Mouse (Mus musculus) heart, postnatal 0 days (tissue): ENCODE measurements around the gene Foxe1. TPM values are rescaled to one million over a fixed set of nuclear protein-coding genes. Genes with fewer than 3 reads are reported as not detected.
A peak's percentile ranks its signal among the peaks of the same experiment; 100 is the strongest.

Experiments
- ATAC-seq: fragments of 200-750 bp; cut with Nextera tagmentation; 2 replicates; pipeline ENCODE4 v1.8.0; 2017; ENCODE audit warnings: low read depth, moderate number of reproducible peaks, moderate library complexity; ENCODE audit not compliant: insufficient read depth
- DNase-seq: peaks from one replicate; pipeline ENCODE4 v3.0.0-alpha.2; 2016; ENCODE audit warnings: low spot score
- H3K27ac ChIP-seq: fragments of 300-500 bp; sonication (generic); 2 replicates; pipeline ENCODE4 v1.5.1; 2014; ENCODE audit warnings: low read depth, mild to moderate bottlenecking
- H3K27me3 ChIP-seq: fragments of 300-500 bp; sonication (generic); 2 replicates; pipeline ENCODE4 v1.6.1; 2014; ENCODE audit warnings: low read length, mixed read lengths; ENCODE audit not compliant: control insufficient read depth, insufficient read depth
- H3K36me3 ChIP-seq: fragments of 300-500 bp; sonication (generic); replicated peaks from 2 replicates; pipeline ENCODE4 v1.6.1; 2014; ENCODE audit warnings: low read length, mixed read lengths; ENCODE audit not compliant: control insufficient read depth, insufficient read depth
- H3K4me1 ChIP-seq: fragments of 300-500 bp; sonication (generic); 2 replicates; pipeline ENCODE4 v1.6.1; 2014; ENCODE audit warnings: antibody characterized with exemption; ENCODE audit not compliant: control insufficient read depth, insufficient read depth
- H3K4me2 ChIP-seq: fragments of 300-500 bp; sonication (generic); 2 replicates; pipeline ENCODE4 v1.6.1; 2014; ENCODE audit warnings: low read depth, mild to moderate bottlenecking, low read length, moderate library complexity
- H3K4me3 ChIP-seq: fragments of 300-500 bp; sonication (generic); 2 replicates; pipeline ENCODE4 v1.5.1; 2014; ENCODE audit warnings: low read depth, low read length
- H3K9ac ChIP-seq: fragments of 300-500 bp; sonication (generic); replicated peaks from 2 replicates; pipeline ENCODE4 v1.6.1; 2014; ENCODE audit warnings: low read depth, low read length, mixed read lengths
- H3K9me3 ChIP-seq: fragments of 300-500 bp; sonication (generic); replicated peaks from 2 replicates; pipeline ENCODE4 v1.6.1; 2016; ENCODE audit warnings: low read length; ENCODE audit not compliant: control insufficient read depth
- CTCF ChIP-seq: IDR thresholded peaks from 2 replicates; pipeline ENCODE4 v1.5.1; 2016; ENCODE audit warnings: antibody characterized with exemption, control low read depth, low read depth
- EP300 ChIP-seq: IDR thresholded peaks from 2 replicates; pipeline ENCODE4 v1.6.1; 2016; ENCODE audit warnings: antibody characterized with exemption, low read depth
- WGBS: fragments of 180-500 bp; shearing (Covaris S2); extraction: QIAGEN DNeasy Blood & Tissue Kit; methylation state at CpG from one replicate; pipeline ENCODE4 v1.1.7; 2014; 5-methylcytosine and 5-hydroxymethylcytosine counted together
- polyA plus RNA-seq: library from polyadenylated mRNA; unstranded; fragments of >200 nt; fragmentation: Nextera tagmentation; extraction: Ambion mirVana; gene quantifications from 2 replicates; pipeline ENCODE4 v1.2.1, GENCODE M21; 2015
- total RNA-seq: library from RNA; depleted of rRNA; stranded (reverse); fragments of >200 nt; gene quantifications from 2 replicates; pipeline ENCODE4 v1.2.3, GENCODE M21; 2014; ENCODE audit warnings: low replicate concordance; rRNA removed

The Foxe1 gene
- total RNA-seq (1.1 TPM in 1 of 2 replicates, not detected in the other), polyA plus RNA-seq (0.05 TPM in 1 of 2 replicates, not detected in the other)

DNA sequence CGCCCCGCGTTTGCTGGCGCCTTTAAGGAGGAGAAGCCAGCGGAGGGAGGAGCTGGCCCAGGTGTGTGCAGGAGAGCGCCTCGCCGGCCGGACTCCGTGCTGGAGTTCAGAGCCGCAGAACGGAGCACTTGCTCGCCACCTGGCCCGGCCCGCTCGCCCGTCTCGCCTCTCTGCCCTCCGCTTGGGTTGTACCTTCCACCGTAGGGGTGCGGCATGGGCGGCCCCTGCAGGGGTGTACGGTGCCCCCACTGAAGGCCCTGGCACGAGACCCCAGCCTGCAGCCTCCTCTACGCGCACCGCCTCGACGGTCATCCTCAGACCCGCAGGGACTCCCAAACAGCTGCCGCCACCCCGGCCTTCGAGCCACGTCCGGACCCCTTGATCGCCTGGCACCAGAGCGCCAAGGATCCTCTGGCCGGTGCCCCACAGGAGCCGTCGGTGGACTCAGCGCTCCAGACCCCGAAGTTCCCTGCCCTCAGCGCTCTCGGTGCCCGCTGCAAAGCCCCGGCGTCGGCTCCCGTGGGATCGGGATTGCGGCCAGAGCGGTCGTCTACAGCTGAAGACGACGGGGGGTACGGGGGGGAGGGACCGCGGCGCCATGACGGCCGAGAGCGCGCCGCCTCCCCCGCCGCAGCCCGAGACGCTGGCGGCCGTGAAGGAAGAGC is at the start of gene Foxe1:
TSS of gene Foxe1 (plus strand) at position 14 of the 665 bp plus-strand sequence.
- H3K9me3 ChIP-seq, result no peaks in the 10 kb centered on the region
- no peaks in the 10 kb centered on the region for H3K36me3 ChIP-seq
- peak within 1 kb of the TSS; percentile 49 for H3K4me2 ChIP-seq
- ATAC-seq, result no peak
- H3K4me1 ChIP-seq, result no peaks in the 10 kb centered on the region
- H3K27ac ChIP-seq, result no peak within 1 kb of the TSS
- no peak for DNase-seq
- 4% methylated on average over 50 of the region's 70 CpGs for WGBS
- H3K4me3 ChIP-seq, result peak within 1 kb of the TSS; percentile 43
- H3K27me3 ChIP-seq, result peaks cover 100% of the 10 kb centered on the region
- no peak within 1 kb of the TSS for H3K9ac ChIP-seq
- TF ChIP-seq CTCF (no peak), EP300 (no peak)

DNA sequence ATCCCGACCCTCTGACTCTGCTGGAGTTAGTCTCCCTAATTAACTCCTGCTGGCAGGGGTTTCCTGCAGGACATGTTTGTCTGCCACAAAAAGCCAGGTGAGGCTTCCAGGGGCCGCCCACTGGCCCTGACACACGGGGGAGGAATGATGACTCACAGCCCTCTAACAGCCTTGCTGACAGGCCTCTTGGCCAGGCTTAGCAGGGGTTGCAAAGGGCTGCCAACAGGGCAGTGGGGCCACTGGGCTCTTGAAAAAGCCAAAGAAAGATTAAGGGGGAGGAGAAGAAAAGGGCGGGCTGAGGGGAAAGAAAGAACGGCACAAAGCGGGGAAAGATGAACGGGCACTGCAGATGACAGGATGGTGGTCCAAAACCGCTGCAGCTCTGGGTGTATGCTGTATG is 39.3 kb upstream of the Foxe1 start:
- peaks cover 8% of the 10 kb centered on the region; the same call in 1 of the 2 replicates for H3K27me3 ChIP-seq
- H3K4me2 ChIP-seq, result peak overlapping the region; percentile 86
- no peaks in the 10 kb centered on the region for H3K36me3 ChIP-seq
- H3K9me3 ChIP-seq, result no peaks in the 10 kb centered on the region
- DNase-seq (peak; percentile 70), ATAC-seq (peak; percentile 63)
- no peak overlapping the region; the same call in 1 of the 2 replicates for H3K9ac ChIP-seq
- H3K27ac ChIP-seq, result peak overlapping the region; percentile 93
- 5% methylated on average over 8 of the region's 8 CpGs for WGBS
- peaks cover 11% of the 10 kb centered on the region for H3K4me1 ChIP-seq
- TF ChIP-seq EP300, result no peak
- TF ChIP-seq CTCF, result no peak
- peak overlapping the region; percentile 86 for H3K4me3 ChIP-seq

DNA sequence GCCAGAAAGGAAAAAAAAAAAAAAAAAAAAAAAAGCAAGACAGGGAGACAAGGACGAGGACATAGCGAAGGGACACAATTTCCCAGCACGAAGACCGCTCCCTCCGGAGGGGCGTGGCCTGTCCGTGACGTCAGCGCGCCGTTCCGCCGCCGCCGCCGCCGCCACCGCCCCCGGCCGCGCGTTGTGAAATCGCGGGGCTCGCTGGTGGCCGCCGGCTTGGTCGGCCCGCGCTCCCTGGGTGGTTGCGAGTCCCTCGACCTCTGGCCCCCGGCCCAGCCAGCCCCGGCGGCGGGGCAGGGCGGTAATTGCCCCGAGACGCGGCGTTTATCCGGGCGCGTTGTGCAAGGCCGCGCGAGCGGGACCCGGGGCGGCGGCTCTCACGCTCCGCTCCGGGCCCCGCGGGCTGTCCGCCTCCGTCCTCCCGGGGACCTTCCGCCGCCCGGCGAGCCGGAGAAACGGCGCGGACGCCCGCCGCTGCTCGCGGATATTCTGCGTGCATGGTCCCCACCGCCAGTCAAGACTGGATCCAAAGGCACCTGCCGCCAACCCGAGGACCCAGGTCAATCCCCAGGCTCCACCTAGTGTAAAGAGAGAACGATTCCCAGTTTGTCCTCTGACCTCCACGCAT is 38.5 kb upstream of the Foxe1 start:
- ATAC-seq (peak; percentile 82), DNase-seq (peak; percentile 73)
- Histone ChIP-seq H3K27ac (peak overlapping the region; percentile 93), H3K4me2 (peak overlapping the region; percentile 86), H3K4me1 (peaks cover 11% of the 10 kb centered on the region), H3K27me3 (peaks cover 8% of the 10 kb centered on the region; the same call in 1 of the 2 replicates), H3K9me3 (no peaks in the 10 kb centered on the region), H3K9ac (peak overlapping the region; percentile 91), H3K4me3 (peak overlapping the region; percentile 86), H3K36me3 (no peaks in the 10 kb centered on the region)
- TF ChIP-seq CTCF, result no peak
- TF ChIP-seq EP300, result no peak
- WGBS, result under 1% methylated on average over 46 of the region's 78 CpGs

DNA sequence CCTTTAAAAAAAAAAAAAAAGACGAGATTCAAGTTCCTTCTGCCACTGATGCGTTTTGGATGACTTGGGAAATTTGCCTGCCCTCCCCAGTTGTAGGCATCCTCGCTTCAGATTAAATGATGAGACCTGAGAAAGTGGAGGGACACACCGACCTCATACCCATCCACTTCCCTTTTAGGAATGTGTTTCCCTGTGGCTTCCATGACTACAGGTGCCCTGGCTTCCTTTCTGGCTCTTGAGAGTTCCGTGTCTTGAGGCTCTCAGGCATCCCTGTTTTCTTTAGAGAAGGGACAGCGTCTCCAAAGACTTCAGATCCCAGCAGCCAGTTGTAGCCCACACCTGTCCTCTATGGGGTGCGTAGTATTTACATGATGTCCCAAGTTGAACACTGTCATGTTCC is 38.0 kb upstream of the Foxe1 start:
- H3K4me2 ChIP-seq, result peak overlapping the region; percentile 86
- WGBS, result 31% methylated on average over 7 of the region's 7 CpGs
- peaks cover 8% of the 10 kb centered on the region; the same call in 1 of the 2 replicates for H3K27me3 ChIP-seq
- H3K36me3 ChIP-seq, result no peaks in the 10 kb centered on the region
- H3K4me3 ChIP-seq, result peak overlapping the region; percentile 86
- TF ChIP-seq CTCF (no peak), EP300 (no peak)
- ATAC-seq (no peak), DNase-seq (no peak)
- no peaks in the 10 kb centered on the region for H3K9me3 ChIP-seq
- peaks cover 11% of the 10 kb centered on the region for H3K4me1 ChIP-seq
- H3K9ac ChIP-seq, result peak overlapping the region; percentile 91
- H3K27ac ChIP-seq, result peak overlapping the region; percentile 11; the same call in 1 of the 2 replicates

DNA sequence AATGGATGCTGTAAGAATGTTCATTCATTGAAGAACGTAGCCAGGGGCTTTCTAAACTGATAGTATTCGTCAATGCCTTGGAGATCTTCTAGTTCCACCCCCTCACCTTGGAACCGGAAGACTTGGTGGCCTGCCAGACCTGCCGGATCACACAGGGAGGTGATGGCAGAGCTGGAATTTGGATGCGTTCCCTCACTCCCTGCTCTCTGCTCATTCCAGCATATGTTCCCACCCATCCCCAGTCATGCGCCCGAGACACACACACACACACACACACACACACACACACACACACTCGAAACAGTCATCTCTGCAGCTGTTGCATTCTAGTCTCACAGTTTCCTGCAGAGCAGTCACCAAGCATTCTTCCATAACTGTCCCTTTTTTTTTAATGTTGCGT is 36.1 kb upstream of the Foxe1 start:
- TF ChIP-seq EP300 (peak; percentile 85; the same call in 1 of the 2 replicates), CTCF (no peak)
- Histone ChIP-seq H3K27ac (peak overlapping the region; percentile 39; the same call in 1 of the 2 replicates), H3K36me3 (no peaks in the 10 kb centered on the region), H3K4me2 (peak overlapping the region; percentile 27; the same call in 1 of the 2 replicates), H3K4me3 (no peak overlapping the region), H3K9me3 (no peaks in the 10 kb centered on the region), H3K4me1 (peaks cover 11% of the 10 kb centered on the region), H3K9ac (no peak overlapping the region), H3K27me3 (0 out of 2 replicates have a peak, but pooled peaks cover 4% of the 10 kb centered on the region)
- DNase-seq (peak; percentile 83), ATAC-seq (peak; percentile 76)
- WGBS, result 21% methylated on average over 9 of the region's 9 CpGs
